1 mouse cellular context compared by ENCODE assay signal in the genomic region with DNA sequence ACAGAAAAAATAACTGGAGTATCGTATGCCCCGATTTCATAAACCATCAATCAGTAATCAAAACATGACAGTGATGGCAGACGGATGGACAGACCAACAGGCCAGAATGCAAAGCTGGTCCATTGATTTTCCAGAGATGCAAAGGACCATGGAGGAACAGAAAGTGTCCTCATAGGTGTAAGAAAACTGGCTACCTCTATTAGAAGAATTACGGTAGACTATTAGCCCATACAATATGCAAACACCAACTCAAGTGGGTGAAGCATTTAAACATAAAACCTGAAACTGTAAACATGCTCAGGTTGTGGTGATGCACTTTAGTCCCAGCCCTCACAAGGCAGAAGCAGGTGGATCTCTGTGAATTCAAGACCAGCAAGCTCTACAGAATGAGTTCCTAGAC.
TF ChIP-seq lines count a peak whose summit lies in the region.

No protein-coding gene starts in this region.

TF ChIP-seq in CH12.LX, 34 proteins besides CTCF, POLR2A, EP300 and RAD21:
- TF ChIP-seq MXI1 (IDR thresholded peaks at IDR 0.05; ENCODE audit: low read depth, low read length) (peak; percentile 99), MYC (IDR thresholded peaks at IDR 0.05; ENCODE audit: low read depth, low read length) (no peak)
